Mouse (Mus musculus): ENCODE results near the gene Orc3.

DNA sequence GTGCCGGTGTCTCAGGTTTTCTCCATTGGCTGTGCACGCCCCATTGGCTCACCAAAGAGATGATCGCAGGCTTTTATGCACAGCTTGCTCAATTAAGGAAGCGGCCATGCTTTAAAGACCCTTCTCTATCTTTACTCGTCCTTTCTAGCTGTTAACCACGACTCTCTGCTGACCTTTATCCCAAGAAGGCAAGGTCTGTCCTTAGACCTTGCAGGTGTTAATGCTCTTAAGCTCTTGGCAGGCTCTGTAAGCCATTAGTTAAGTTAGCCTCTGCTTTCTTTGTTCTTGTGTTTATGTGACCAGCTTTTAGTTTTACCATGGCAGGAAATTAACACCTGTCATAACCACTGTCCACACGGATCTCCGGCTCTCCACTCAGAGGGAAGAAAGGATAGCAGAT lies 1.4 kb upstream of the Orc3 start:
- TF ChIP-seq EP300 (IDR thresholded peaks at IDR 0.05) (no peak), CTCF (IDR thresholded peaks at IDR 0.05) (no peak)
